Mouse (Mus musculus) stomach, postnatal 0 days (tissue): ENCODE data around the gene Dst.

Experiments
- CTCF ChIP-seq: IDR thresholded peaks from 2 replicates; pipeline ENCODE4 v1.5.1; 2016; ENCODE audit warnings: antibody characterized with exemption, low read depth, mild to moderate bottlenecking, moderate library complexity
- EP300 ChIP-seq: optimal IDR thresholded peaks from 2 replicates; pipeline ENCODE3; 2016; ENCODE audit warnings: antibody characterized with exemption

- no peak for TF ChIP-seq CTCF
- no peak for TF ChIP-seq EP300
Measured at GRCm38 (mm10) chr1:34189318-34189717, 281.3 kb downstream of the Dst start.
